Mouse (Mus musculus): ENCODE measurements around the gene Tmem88.

- no peak for TF ChIP-seq CTCF (IDR thresholded peaks at IDR 0.05)
- TF ChIP-seq EP300 (IDR thresholded peaks at IDR 0.05): no peak
Observed at GRCm38 (mm10) chr11:69377766-69378165, 20.3 kb downstream of the Tmem88 start.
